Mouse (Mus musculus): Measurements from ENCODE around the gene Ifng. TPM values are rescaled to one million over a fixed set of nuclear protein-coding genes. Genes with fewer than 3 reads are reported as not detected.

The Ifng gene
- polyA plus RNA-seq, 1 experiment from 2014 or later: not detected

DNA sequence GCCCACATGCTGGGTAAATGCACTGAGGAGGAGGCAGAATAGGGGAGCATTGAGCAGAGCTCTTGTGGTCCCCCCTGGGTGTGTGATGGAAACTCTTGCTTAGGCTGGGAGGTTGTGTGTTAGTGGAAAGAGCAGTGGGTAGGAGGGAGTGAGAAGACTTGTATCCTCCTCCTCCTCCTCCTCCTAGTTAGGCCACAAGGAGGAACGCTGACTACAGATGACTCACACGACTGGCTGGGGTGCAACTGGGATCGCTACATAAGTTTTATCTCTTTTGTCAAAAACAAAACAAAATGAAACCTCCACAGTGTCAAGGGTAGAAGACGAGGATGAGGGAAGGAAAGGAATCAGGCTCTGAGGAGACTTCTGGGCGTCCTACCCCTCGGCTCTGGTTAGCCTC lies 2.2 kb downstream of the Ifng start:
- no peaks in the 10 kb centered on the region for H3K27me3 ChIP-seq (ENCODE audit: control insufficient read depth, insufficient read depth, low read length)
- no peak overlapping the region for H3K9ac ChIP-seq (ENCODE audit: low read length)
- H3K36me3 ChIP-seq (ENCODE audit: control insufficient read depth, insufficient read depth): no peaks in the 10 kb centered on the region
- ATAC-seq (replicated peaks; ENCODE audit: extremely low read depth, insufficient read depth, low FRiP score): no peak
- no peak overlapping the region for H3K4me3 ChIP-seq (ENCODE audit: low read length)
- H3K27ac ChIP-seq (ENCODE audit: low read length): no peak overlapping the region
- H3K9me3 ChIP-seq (replicated peaks; ENCODE audit: control insufficient read depth, low read length): no peaks in the 10 kb centered on the region
- 0 out of 2 replicates have a peak, but pooled peaks cover 2% of the 10 kb centered on the region for H3K4me1 ChIP-seq (ENCODE audit: control insufficient read depth, insufficient read depth, low read length)
- H3K4me2 ChIP-seq (ENCODE audit: low read depth, low read length): no peak overlapping the region
- WGBS: 66% methylated on average over 6 of the region's 6 CpGs

DNA sequence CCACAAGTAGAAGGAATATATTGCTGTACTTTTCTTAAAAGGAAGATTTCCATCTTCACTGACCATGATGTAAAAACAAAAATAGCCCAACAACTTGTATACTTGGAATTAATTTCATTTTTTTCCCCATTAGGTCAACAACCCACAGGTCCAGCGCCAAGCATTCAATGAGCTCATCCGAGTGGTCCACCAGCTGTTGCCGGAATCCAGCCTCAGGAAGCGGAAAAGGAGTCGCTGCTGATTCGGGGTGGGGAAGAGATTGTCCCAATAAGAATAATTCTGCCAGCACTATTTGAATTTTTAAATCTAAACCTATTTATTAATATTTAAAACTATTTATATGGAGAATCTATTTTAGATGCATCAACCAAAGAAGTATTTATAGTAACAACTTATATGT lies 4.2 kb downstream of the Ifng start:
- H3K27me3 ChIP-seq (ENCODE audit: control insufficient read depth, insufficient read depth, low read length): no peaks in the 10 kb centered on the region
- no peaks in the 10 kb centered on the region for H3K9me3 ChIP-seq (replicated peaks; ENCODE audit: control insufficient read depth, low read length)
- H3K9ac ChIP-seq (ENCODE audit: low read length): no peak overlapping the region
- H3K4me2 ChIP-seq (ENCODE audit: low read depth, low read length): no peak overlapping the region
- no peak for ATAC-seq (replicated peaks; ENCODE audit: extremely low read depth, insufficient read depth, low FRiP score)
- no peak overlapping the region for H3K27ac ChIP-seq (ENCODE audit: low read length)
- no peaks in the 10 kb centered on the region for H3K36me3 ChIP-seq (ENCODE audit: control insufficient read depth, insufficient read depth)
- WGBS: 82% methylated on average over 6 of the region's 6 CpGs
- H3K4me3 ChIP-seq (ENCODE audit: low read length): no peak overlapping the region
- 0 out of 2 replicates have a peak, but pooled peaks cover 2% of the 10 kb centered on the region for H3K4me1 ChIP-seq (ENCODE audit: control insufficient read depth, insufficient read depth, low read length)

DNA sequence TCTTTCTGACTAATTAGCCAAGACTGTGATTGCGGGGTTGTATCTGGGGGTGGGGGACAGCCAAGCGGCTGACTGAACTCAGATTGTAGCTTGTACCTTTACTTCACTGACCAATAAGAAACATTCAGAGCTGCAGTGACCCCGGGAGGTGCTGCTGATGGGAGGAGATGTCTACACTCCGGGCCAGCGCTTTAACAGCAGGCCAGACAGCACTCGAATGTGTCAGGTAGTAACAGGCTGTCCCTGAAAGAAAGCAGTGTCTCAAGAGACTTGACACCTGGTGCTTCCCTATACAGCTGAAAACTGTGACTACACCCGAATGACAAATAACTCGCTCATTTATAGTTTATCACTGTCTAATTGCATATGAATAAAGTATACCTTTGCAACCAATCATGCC lies 4.7 kb downstream of the Ifng start:
- Histone ChIP-seq H3K9ac (ENCODE audit: low read length) (no peak overlapping the region), H3K4me3 (ENCODE audit: low read length) (no peak overlapping the region), H3K27ac (ENCODE audit: low read length) (no peak overlapping the region), H3K36me3 (ENCODE audit: control insufficient read depth, insufficient read depth) (no peaks in the 10 kb centered on the region), H3K4me2 (ENCODE audit: low read depth, low read length) (no peak overlapping the region), H3K9me3 (replicated peaks; ENCODE audit: control insufficient read depth, low read length) (no peaks in the 10 kb centered on the region), H3K27me3 (ENCODE audit: control insufficient read depth, insufficient read depth, low read length) (no peaks in the 10 kb centered on the region), H3K4me1 (ENCODE audit: control insufficient read depth, insufficient read depth, low read length) (0 out of 2 replicates have a peak, but pooled peaks cover 2% of the 10 kb centered on the region)
- 46% methylated on average over 8 of the region's 8 CpGs for WGBS
- no peak for ATAC-seq (replicated peaks; ENCODE audit: extremely low read depth, insufficient read depth, low FRiP score)

DNA sequence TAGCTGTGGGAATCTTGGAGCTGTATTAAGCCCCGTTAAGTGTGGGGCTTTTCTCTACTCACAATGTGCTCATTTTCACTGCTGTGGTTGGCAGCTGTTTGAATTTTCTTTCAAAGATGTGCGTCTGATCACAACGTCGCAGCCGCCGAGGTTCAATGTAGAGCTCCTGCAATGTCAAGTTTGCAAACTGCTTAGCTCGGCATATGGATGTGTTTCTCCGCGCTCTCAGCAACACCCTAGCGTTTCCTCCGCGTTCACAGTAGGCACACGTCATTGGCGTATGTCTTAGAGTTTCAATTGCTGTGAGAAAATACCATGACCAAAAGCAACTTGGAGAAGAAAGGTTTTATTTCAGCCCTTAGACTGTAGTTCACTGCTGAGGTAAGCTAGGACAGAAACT lies 5.1 kb downstream of the Ifng start:
- no peak overlapping the region for H3K9ac ChIP-seq (ENCODE audit: low read length)
- no peaks in the 10 kb centered on the region for H3K9me3 ChIP-seq (replicated peaks; ENCODE audit: control insufficient read depth, low read length)
- WGBS: 76% methylated on average over 14 of the region's 14 CpGs
- ATAC-seq (replicated peaks; ENCODE audit: extremely low read depth, insufficient read depth, low FRiP score): no peak
- no peaks in the 10 kb centered on the region for H3K36me3 ChIP-seq (ENCODE audit: control insufficient read depth, insufficient read depth)
- H3K4me3 ChIP-seq (ENCODE audit: low read length): no peak overlapping the region
- H3K4me1 ChIP-seq (ENCODE audit: control insufficient read depth, insufficient read depth, low read length): 0 out of 2 replicates have a peak, but pooled peaks cover 2% of the 10 kb centered on the region
- no peak overlapping the region for H3K27ac ChIP-seq (ENCODE audit: low read length)
- no peaks in the 10 kb centered on the region for H3K27me3 ChIP-seq (ENCODE audit: control insufficient read depth, insufficient read depth, low read length)
- no peak overlapping the region for H3K4me2 ChIP-seq (ENCODE audit: low read depth, low read length)

DNA sequence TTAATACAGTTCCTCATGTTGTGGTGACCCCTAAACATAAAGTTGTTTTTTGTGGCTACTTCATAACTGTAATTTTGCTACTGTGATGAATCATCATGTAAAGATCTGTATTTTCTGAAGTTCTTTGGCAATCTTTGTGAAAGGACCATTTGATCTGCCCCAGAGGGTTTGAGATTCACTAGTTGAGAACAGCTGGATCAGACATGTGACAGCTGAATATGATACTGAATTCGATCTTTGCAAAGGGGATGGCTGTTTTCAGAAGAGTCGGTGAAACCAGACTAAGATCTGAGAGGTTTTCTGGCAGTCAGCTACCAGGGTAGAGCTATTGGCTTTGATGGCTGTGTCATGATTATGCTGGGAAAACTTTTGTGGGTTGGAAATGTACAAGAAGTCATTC lies 10.9 kb downstream of the Ifng start:
- no peak for ATAC-seq (replicated peaks; ENCODE audit: extremely low read depth, insufficient read depth, low FRiP score)
- 60% methylated on average over 2 of the region's 2 CpGs for WGBS
- Histone ChIP-seq H3K9ac (ENCODE audit: low read length) (no peak overlapping the region), H3K4me3 (ENCODE audit: low read length) (no peak overlapping the region), H3K27me3 (ENCODE audit: control insufficient read depth, insufficient read depth, low read length) (no peaks in the 10 kb centered on the region), H3K4me2 (ENCODE audit: low read depth, low read length) (no peak overlapping the region), H3K4me1 (ENCODE audit: control insufficient read depth, insufficient read depth, low read length) (no peaks in the 10 kb centered on the region), H3K9me3 (replicated peaks; ENCODE audit: control insufficient read depth, low read length) (no peaks in the 10 kb centered on the region), H3K27ac (ENCODE audit: low read length) (no peak overlapping the region), H3K36me3 (ENCODE audit: control insufficient read depth, insufficient read depth) (no peaks in the 10 kb centered on the region)

DNA sequence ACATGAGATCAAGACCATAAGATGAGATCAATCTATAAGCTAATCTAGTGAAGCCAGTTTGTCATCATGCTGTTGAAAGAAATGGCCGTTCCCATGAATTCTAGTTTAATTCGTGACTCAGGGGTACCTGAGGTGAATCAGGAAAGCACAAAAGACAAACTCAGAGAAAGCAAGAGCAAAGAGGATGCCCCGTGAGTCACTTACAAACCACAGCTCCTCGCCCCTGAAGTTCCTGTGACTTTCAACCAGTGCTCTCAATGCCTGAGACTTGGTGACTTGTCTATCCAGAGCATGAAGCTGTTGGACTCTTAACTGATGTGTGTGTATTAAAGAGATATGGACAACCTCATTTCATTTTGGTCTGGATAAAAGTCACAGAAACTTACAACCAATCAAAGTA lies 17.9 kb downstream of the Ifng start:
- Histone ChIP-seq H3K36me3 (ENCODE audit: control insufficient read depth, insufficient read depth) (no peaks in the 10 kb centered on the region), H3K4me1 (ENCODE audit: control insufficient read depth, insufficient read depth, low read length) (no peaks in the 10 kb centered on the region), H3K27me3 (ENCODE audit: control insufficient read depth, insufficient read depth, low read length) (no peaks in the 10 kb centered on the region), H3K27ac (ENCODE audit: low read length) (no peak overlapping the region), H3K4me3 (ENCODE audit: low read length) (no peak overlapping the region), H3K9me3 (replicated peaks; ENCODE audit: control insufficient read depth, low read length) (no peaks in the 10 kb centered on the region; the same call in 1 of the 2 replicates), H3K4me2 (ENCODE audit: low read depth, low read length) (no peak overlapping the region), H3K9ac (ENCODE audit: low read length) (no peak overlapping the region)
- 80% methylated on average over 4 of the region's 4 CpGs for WGBS
- ATAC-seq (replicated peaks; ENCODE audit: extremely low read depth, insufficient read depth, low FRiP score): no peak

DNA sequence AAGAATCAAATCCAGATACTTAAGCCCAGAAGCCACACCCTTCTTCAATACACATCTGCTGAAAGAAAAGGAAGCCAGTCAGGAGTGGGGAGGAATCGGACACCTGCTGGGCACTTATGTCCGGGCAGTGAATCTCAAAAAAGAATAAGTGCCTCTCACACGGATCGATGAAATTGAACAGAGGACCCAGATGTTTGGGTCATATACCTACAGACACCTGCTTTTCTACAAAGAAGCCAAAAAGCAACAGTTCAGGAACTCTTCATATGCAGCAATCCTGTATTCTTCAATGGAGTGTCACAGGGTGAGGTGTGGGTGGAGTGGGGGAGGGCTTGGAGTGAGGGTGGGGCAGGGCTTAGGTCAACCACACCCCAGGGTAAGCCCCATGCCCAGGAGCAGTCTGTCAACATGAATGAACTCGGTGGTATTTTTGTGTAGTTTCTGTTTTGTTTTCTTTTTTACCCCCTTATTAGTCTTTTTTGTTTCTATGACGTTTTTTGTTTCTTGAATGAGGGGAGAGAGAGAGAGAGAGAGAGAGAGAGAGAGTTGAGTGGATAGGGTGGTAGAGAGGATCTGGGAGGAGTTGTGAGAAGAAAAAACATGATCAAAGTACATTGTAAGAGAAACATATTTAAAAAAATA lies 20.4 kb downstream of the Ifng start:
- Histone ChIP-seq H3K9me3 (replicated peaks; ENCODE audit: control insufficient read depth, low read length) (peaks cover 13% of the 10 kb centered on the region), H3K36me3 (ENCODE audit: control insufficient read depth, insufficient read depth) (no peaks in the 10 kb centered on the region)
- 74% methylated on average over 6 of the region's 6 CpGs for WGBS

DNA sequence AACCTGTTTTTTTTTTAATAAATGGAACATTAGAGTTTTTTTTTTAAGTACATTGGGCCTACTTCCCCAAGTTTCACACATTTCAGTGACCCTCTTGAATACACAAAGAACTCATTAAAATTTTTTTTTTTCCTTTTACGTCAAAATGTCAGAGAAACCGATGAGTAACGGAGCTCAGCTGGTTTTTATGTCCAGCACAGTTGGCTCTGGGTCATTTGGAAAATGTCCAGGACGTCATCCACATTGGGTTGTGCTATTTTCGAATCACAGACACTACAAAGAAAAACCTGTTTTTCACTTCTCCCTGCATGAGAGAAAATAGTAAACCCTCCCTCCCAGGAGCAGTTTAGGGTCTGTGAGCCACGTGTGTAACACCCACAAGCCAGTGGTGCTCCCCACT lies 25.6 kb downstream of the Ifng start:
- Histone ChIP-seq H3K27me3 (ENCODE audit: control insufficient read depth, insufficient read depth, low read length) (no peaks in the 10 kb centered on the region), H3K4me2 (ENCODE audit: low read depth, low read length) (no peak overlapping the region), H3K27ac (ENCODE audit: low read length) (no peak overlapping the region), H3K4me3 (ENCODE audit: low read length) (no peak overlapping the region), H3K9ac (ENCODE audit: low read length) (no peak overlapping the region), H3K36me3 (ENCODE audit: control insufficient read depth, insufficient read depth) (no peaks in the 10 kb centered on the region), H3K4me1 (ENCODE audit: control insufficient read depth, insufficient read depth, low read length) (0 out of 2 replicates have a peak, but pooled peaks cover 3% of the 10 kb centered on the region), H3K9me3 (replicated peaks; ENCODE audit: control insufficient read depth, low read length) (peaks cover 13% of the 10 kb centered on the region)
- WGBS: 49% methylated on average over 6 of the region's 6 CpGs
- ATAC-seq (replicated peaks; ENCODE audit: extremely low read depth, insufficient read depth, low FRiP score): no peak

More for the DNA sequence above, 20.4 kb downstream of the Ifng start:
- Histone ChIP-seq H3K27me3 (ENCODE audit: control insufficient read depth, insufficient read depth, low read length) (no peaks in the 10 kb centered on the region), H3K4me3 (ENCODE audit: low read length) (no peak overlapping the region), H3K9ac (ENCODE audit: low read length) (no peak overlapping the region), H3K27ac (ENCODE audit: low read length) (no peak overlapping the region), H3K4me1 (ENCODE audit: control insufficient read depth, insufficient read depth, low read length) (0 out of 2 replicates have a peak, but pooled peaks cover 3% of the 10 kb centered on the region), H3K4me2 (ENCODE audit: low read depth, low read length) (no peak overlapping the region)
- ATAC-seq (replicated peaks; ENCODE audit: extremely low read depth, insufficient read depth, low FRiP score): no peak

DNA sequence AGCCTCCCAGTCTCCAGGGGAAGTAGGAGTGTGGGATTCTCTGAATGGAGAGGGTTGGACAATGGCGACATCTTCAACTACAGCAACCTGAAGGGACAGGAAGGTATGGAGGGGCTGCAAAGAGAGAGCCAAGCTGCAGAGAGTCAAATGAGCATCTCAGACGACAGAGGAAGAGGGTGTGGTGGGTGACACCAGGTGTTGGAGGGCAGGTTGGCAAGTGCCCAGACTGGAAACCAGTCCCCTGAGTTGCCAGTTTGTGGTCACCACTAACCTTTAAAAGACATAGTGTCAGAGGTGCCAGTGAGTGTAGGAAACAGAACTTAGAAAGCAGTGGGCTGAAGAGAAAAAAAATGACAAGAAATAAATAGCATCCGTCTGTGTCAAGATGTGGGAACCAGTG lies 28.2 kb downstream of the Ifng start:
- H3K4me3 ChIP-seq (ENCODE audit: low read length): no peak overlapping the region
- H3K36me3 ChIP-seq (ENCODE audit: control insufficient read depth, insufficient read depth): no peaks in the 10 kb centered on the region
- H3K27me3 ChIP-seq (ENCODE audit: control insufficient read depth, insufficient read depth, low read length): no peaks in the 10 kb centered on the region
- no peak overlapping the region for H3K9ac ChIP-seq (ENCODE audit: low read length)
- no peak overlapping the region for H3K4me2 ChIP-seq (ENCODE audit: low read depth, low read length)
- 0 out of 2 replicates have a peak, but pooled peaks cover 3% of the 10 kb centered on the region for H3K4me1 ChIP-seq (ENCODE audit: control insufficient read depth, insufficient read depth, low read length)
- H3K27ac ChIP-seq (ENCODE audit: low read length): no peak overlapping the region
- peaks cover 10% of the 10 kb centered on the region for H3K9me3 ChIP-seq (replicated peaks; ENCODE audit: control insufficient read depth, low read length)
- no peak for ATAC-seq (replicated peaks; ENCODE audit: extremely low read depth, insufficient read depth, low FRiP score)
- WGBS: 74% methylated on average over 3 of the region's 3 CpGs

Measured in heart, embryonic 16.5 days (tissue).